Mouse (Mus musculus): Measurements from ENCODE around the gene Smoc2. TPM values are rescaled to one million over a fixed set of nuclear protein-coding genes. Genes with fewer than 3 reads are reported as not detected.
A peak's percentile ranks its signal among the peaks of the same experiment; 100 is the strongest.

Gene Smoc2
- polyA plus RNA-seq (2014; fragmentation: Nextera tagmentation; extraction: Ambion mirVana) = 184 and 222 TPM in 2 replicates

- Histone ChIP-seq H3K4me1 (replicated peaks; ENCODE audit: control insufficient read depth, insufficient read depth, low read length) (peaks cover 9% of the 10 kb centered on the region; the same call in 1 of the 2 replicates), H3K9ac (ENCODE audit: low read length) (peak within 1 kb of the TSS; percentile 58), H3K36me3 (ENCODE audit: control insufficient read depth, insufficient read depth, low read length) (no peaks in the 10 kb centered on the region), H3K4me3 (ENCODE audit: low read depth, low read length) (peak within 1 kb of the TSS; percentile 58), H3K9me3 (ENCODE audit: control insufficient read depth, low read length) (no peaks in the 10 kb centered on the region), H3K27ac (ENCODE audit: low read depth) (no peak within 1 kb of the TSS), H3K4me2 (ENCODE audit: low read length) (peak within 1 kb of the TSS; percentile 82), H3K27me3 (replicated peaks; ENCODE audit: control insufficient read depth, insufficient read depth, low read length) (peaks cover 40% of the 10 kb centered on the region; the same call in 1 of the 2 replicates)
- DNase-seq (ENCODE audit: low spot score) (peak; percentile 78), ATAC-seq (replicated peaks; ENCODE audit: low FRiP score, low TSS enrichment, low read depth) (peak; percentile 79)
- under 1% methylated on average over 41 of the region's 61 CpGs for WGBS
Measured at GRCm38 (mm10) chr17:14279177-14279965, at the start of gene Smoc2. Smoc2 (plus strand) TSS chr17:14279506.

- WGBS = 10% methylated on average over 13 of the region's 13 CpGs
- peak overlapping the region; percentile 77 for H3K27ac ChIP-seq (ENCODE audit: low read depth)
- DNase-seq (ENCODE audit: low spot score) (peak; percentile 73), ATAC-seq (replicated peaks; ENCODE audit: low FRiP score, low TSS enrichment, low read depth) (peak; percentile 29; the same call in 1 of the 2 replicates)
- H3K4me2 ChIP-seq (ENCODE audit: low read length) = no peak overlapping the region
- H3K27me3 ChIP-seq (replicated peaks; ENCODE audit: control insufficient read depth, insufficient read depth, low read length) = no peaks in the 10 kb centered on the region
- H3K9ac ChIP-seq (ENCODE audit: low read length) = no peak overlapping the region
- no peaks in the 10 kb centered on the region for H3K9me3 ChIP-seq (ENCODE audit: control insufficient read depth, low read length)
- H3K4me3 ChIP-seq (ENCODE audit: low read depth, low read length) = no peak overlapping the region
- peaks cover 37% of the 10 kb centered on the region for H3K4me1 ChIP-seq (replicated peaks; ENCODE audit: control insufficient read depth, insufficient read depth, low read length)
- H3K36me3 ChIP-seq (ENCODE audit: control insufficient read depth, insufficient read depth, low read length) = no peaks in the 10 kb centered on the region
Measured at GRCm38 (mm10) chr17:14230698-14231430, 48.4 kb upstream of the Smoc2 start.

GRCm38 (mm10) chr17:14232629-14233028 is 46.7 kb upstream of the Smoc2 start:
- H3K27me3 ChIP-seq (replicated peaks; ENCODE audit: control insufficient read depth, insufficient read depth, low read length) = no peaks in the 10 kb centered on the region
- H3K27ac ChIP-seq (ENCODE audit: low read depth) = peak overlapping the region; percentile 73; the same call in 1 of the 2 replicates
- no peak overlapping the region for H3K4me2 ChIP-seq (ENCODE audit: low read length)
- DNase-seq (ENCODE audit: low spot score) = peak; percentile 95
- H3K4me3 ChIP-seq (ENCODE audit: low read depth, low read length) = no peak overlapping the region
- peaks cover 27% of the 10 kb centered on the region for H3K4me1 ChIP-seq (replicated peaks; ENCODE audit: control insufficient read depth, insufficient read depth, low read length)
- H3K36me3 ChIP-seq (ENCODE audit: control insufficient read depth, insufficient read depth, low read length) = no peaks in the 10 kb centered on the region
- 46% methylated on average over 3 of the region's 3 CpGs for WGBS
- H3K9ac ChIP-seq (ENCODE audit: low read length) = no peak overlapping the region
- no peaks in the 10 kb centered on the region for H3K9me3 ChIP-seq (ENCODE audit: control insufficient read depth, low read length)
- no peak for ATAC-seq (replicated peaks; ENCODE audit: low FRiP score, low TSS enrichment, low read depth)

- Histone ChIP-seq H3K4me3 (ENCODE audit: low read depth, low read length) (no peak overlapping the region), H3K4me1 (replicated peaks; ENCODE audit: control insufficient read depth, insufficient read depth, low read length) (peaks cover 19% of the 10 kb centered on the region), H3K9ac (ENCODE audit: low read length) (no peak overlapping the region), H3K9me3 (ENCODE audit: control insufficient read depth, low read length) (no peaks in the 10 kb centered on the region), H3K36me3 (ENCODE audit: control insufficient read depth, insufficient read depth, low read length) (no peaks in the 10 kb centered on the region), H3K4me2 (ENCODE audit: low read length) (no peak overlapping the region), H3K27ac (ENCODE audit: low read depth) (no peak overlapping the region), H3K27me3 (replicated peaks; ENCODE audit: control insufficient read depth, insufficient read depth, low read length) (no peaks in the 10 kb centered on the region)
- ATAC-seq (replicated peaks; ENCODE audit: low FRiP score, low TSS enrichment, low read depth) = no peak
- DNase-seq (ENCODE audit: low spot score) = no peak
- 45% methylated on average over 4 of the region's 4 CpGs for WGBS
Measured at GRCm38 (mm10) chr17:14233658-14234057, 45.6 kb upstream of the Smoc2 start.

- Histone ChIP-seq H3K4me3 (ENCODE audit: low read depth, low read length) (no peak overlapping the region), H3K9me3 (ENCODE audit: control insufficient read depth, low read length) (no peaks in the 10 kb centered on the region), H3K4me2 (ENCODE audit: low read length) (no peak overlapping the region), H3K36me3 (ENCODE audit: control insufficient read depth, insufficient read depth, low read length) (no peaks in the 10 kb centered on the region), H3K9ac (ENCODE audit: low read length) (no peak overlapping the region), H3K4me1 (replicated peaks; ENCODE audit: control insufficient read depth, insufficient read depth, low read length) (peaks cover 14% of the 10 kb centered on the region), H3K27me3 (replicated peaks; ENCODE audit: control insufficient read depth, insufficient read depth, low read length) (no peaks in the 10 kb centered on the region), H3K27ac (ENCODE audit: low read depth) (no peak overlapping the region)
- ATAC-seq (replicated peaks; ENCODE audit: low FRiP score, low TSS enrichment, low read depth) (peak; percentile 29; the same call in 1 of the 2 replicates), DNase-seq (ENCODE audit: low spot score) (no peak)
- WGBS = 49% methylated on average over 12 of the region's 12 CpGs
Measured at GRCm38 (mm10) chr17:14234774-14235389, 44.4 kb upstream of the Smoc2 start.

- DNase-seq (ENCODE audit: low spot score) (no peak), ATAC-seq (replicated peaks; ENCODE audit: low FRiP score, low TSS enrichment, low read depth) (no peak)
- no peaks in the 10 kb centered on the region for H3K9me3 ChIP-seq (ENCODE audit: control insufficient read depth, low read length)
- H3K27me3 ChIP-seq (replicated peaks; ENCODE audit: control insufficient read depth, insufficient read depth, low read length) = no peaks in the 10 kb centered on the region
- H3K36me3 ChIP-seq (ENCODE audit: control insufficient read depth, insufficient read depth, low read length) = no peaks in the 10 kb centered on the region
- no peak overlapping the region for H3K27ac ChIP-seq (ENCODE audit: low read depth)
- no peak overlapping the region for H3K4me3 ChIP-seq (ENCODE audit: low read depth, low read length)
- H3K4me1 ChIP-seq (replicated peaks; ENCODE audit: control insufficient read depth, insufficient read depth, low read length) = 0 out of 2 replicates have a peak, but pooled peaks cover 4% of the 10 kb centered on the region
- H3K9ac ChIP-seq (ENCODE audit: low read length) = no peak overlapping the region
- 38% methylated on average over 6 of the region's 6 CpGs for WGBS
- no peak overlapping the region for H3K4me2 ChIP-seq (ENCODE audit: low read length)
Measured at GRCm38 (mm10) chr17:14237134-14237533, 42.2 kb upstream of the Smoc2 start.

- H3K27me3 ChIP-seq (replicated peaks; ENCODE audit: control insufficient read depth, insufficient read depth, low read length) = no peaks in the 10 kb centered on the region
Measured at GRCm38 (mm10) chr17:14239960-14240359, 39.3 kb upstream of the Smoc2 start.

GRCm38 (mm10) chr17:14242634-14243033 is 36.7 kb upstream of the Smoc2 start:
- Histone ChIP-seq H3K4me1 (replicated peaks; ENCODE audit: control insufficient read depth, insufficient read depth, low read length) (peaks cover 14% of the 10 kb centered on the region; the same call in 1 of the 2 replicates), H3K27ac (ENCODE audit: low read depth) (no peak overlapping the region), H3K4me2 (ENCODE audit: low read length) (no peak overlapping the region), H3K9ac (ENCODE audit: low read length) (no peak overlapping the region), H3K4me3 (ENCODE audit: low read depth, low read length) (no peak overlapping the region), H3K27me3 (replicated peaks; ENCODE audit: control insufficient read depth, insufficient read depth, low read length) (no peaks in the 10 kb centered on the region), H3K36me3 (ENCODE audit: control insufficient read depth, insufficient read depth, low read length) (no peaks in the 10 kb centered on the region), H3K9me3 (ENCODE audit: control insufficient read depth, low read length) (no peaks in the 10 kb centered on the region)
- no peak for ATAC-seq (replicated peaks; ENCODE audit: low FRiP score, low TSS enrichment, low read depth)
- no peak for DNase-seq (ENCODE audit: low spot score)
- 91% methylated on average over 8 of the region's 8 CpGs for WGBS

More at GRCm38 (mm10) chr17:14239960-14240359, 39.3 kb upstream of the Smoc2 start:
- Histone ChIP-seq H3K4me2 (ENCODE audit: low read length) (no peak overlapping the region), H3K27ac (ENCODE audit: low read depth) (no peak overlapping the region), H3K4me1 (replicated peaks; ENCODE audit: control insufficient read depth, insufficient read depth, low read length) (peaks cover 9% of the 10 kb centered on the region; the same call in 1 of the 2 replicates), H3K9me3 (ENCODE audit: control insufficient read depth, low read length) (no peaks in the 10 kb centered on the region), H3K36me3 (ENCODE audit: control insufficient read depth, insufficient read depth, low read length) (no peaks in the 10 kb centered on the region), H3K4me3 (ENCODE audit: low read depth, low read length) (no peak overlapping the region), H3K9ac (ENCODE audit: low read length) (no peak overlapping the region)
- no peak for ATAC-seq (replicated peaks; ENCODE audit: low FRiP score, low TSS enrichment, low read depth)
- 75% methylated on average over 10 of the region's 10 CpGs for WGBS
- no peak for DNase-seq (ENCODE audit: low spot score)

Data from intestine, embryonic 14.5 days (tissue).